Mouse (Mus musculus) embryonic facial prominence, embryonic 11.5 days (tissue): Measurements from ENCODE around the gene Agbl1. TPM values are rescaled to one million over a fixed set of nuclear protein-coding genes. Genes with fewer than 3 reads are reported as not detected.

Experiments
- ATAC-seq: fragments of 200-750 bp; cut with Nextera tagmentation; replicated peaks from 2 replicates; pipeline ENCODE4 v1.8.0; 2017; ENCODE audit warnings: low read depth; ENCODE audit not compliant: insufficient number of reproducible peaks, low FRiP score, low TSS enrichment
- DNase-seq: peaks from one replicate; pipeline ENCODE4 v3.0.0-alpha.2; 2015; ENCODE audit warnings: low spot score
- H3K27ac ChIP-seq: fragments of 300-500 bp; sonication (generic); replicated peaks from 2 replicates; pipeline ENCODE4 v1.5.1; 2014; ENCODE audit warnings: mild to moderate bottlenecking, low read depth, low read length, control low read depth
- H3K27me3 ChIP-seq: fragments of 300-500 bp; sonication (generic); 2 replicates; pipeline ENCODE4 v1.6.1; 2014; ENCODE audit warnings: mild to moderate bottlenecking, low read length, moderate library complexity, mixed read lengths; ENCODE audit not compliant: control insufficient read depth, insufficient read depth
- H3K36me3 ChIP-seq: fragments of 300-500 bp; sonication (generic); replicated peaks from 2 replicates; pipeline ENCODE4 v1.6.1; 2014; ENCODE audit warnings: low read depth, mild to moderate bottlenecking, low read length, moderate library complexity, mixed read lengths; ENCODE audit not compliant: control insufficient read depth, insufficient read depth
- H3K4me1 ChIP-seq: fragments of 300-500 bp; sonication (generic); 2 replicates; pipeline ENCODE4 v1.6.1; 2014; ENCODE audit warnings: low read length, mixed read lengths; ENCODE audit not compliant: control insufficient read depth, insufficient read depth
- H3K4me2 ChIP-seq: fragments of 300-500 bp; sonication (generic); 2 replicates; pipeline ENCODE4 v1.6.1; 2014; ENCODE audit warnings: low read depth, mild to moderate bottlenecking, control low read depth, low read length, moderate library complexity
- H3K4me3 ChIP-seq: fragments of 300-500 bp; sonication (generic); 2 replicates; pipeline ENCODE4 v1.5.1; 2014; ENCODE audit warnings: low read depth, low read length, control low read depth
- H3K9ac ChIP-seq: fragments of 300-500 bp; sonication (generic); replicated peaks from 2 replicates; pipeline ENCODE4 v1.6.1; 2014; ENCODE audit warnings: mild to moderate bottlenecking, control low read depth, low read length
- H3K9me3 ChIP-seq: fragments of 300-500 bp; sonication (generic); replicated peaks from 2 replicates; pipeline ENCODE4 v1.6.1; 2016; ENCODE audit warnings: mild to moderate bottlenecking, low read length, inconsistent platforms, mixed read lengths; ENCODE audit not compliant: control insufficient read depth
- WGBS: fragments of 180-500 bp; shearing (Covaris S2); extraction: QIAGEN DNeasy Blood & Tissue Kit; methylation state at CpG from one replicate; pipeline ENCODE4 v1.1.7; 2014; 5-methylcytosine and 5-hydroxymethylcytosine counted together
- polyA plus RNA-seq: library from polyadenylated mRNA; unstranded; fragments of >200 nt; fragmentation: Nextera tagmentation; extraction: Ambion mirVana; gene quantifications from 2 replicates; pipeline ENCODE4 v1.2.1, GENCODE M21; 2014

The Agbl1 gene
- polyA plus RNA-seq, 1 experiment from 2014 or later = not detected

DNA sequence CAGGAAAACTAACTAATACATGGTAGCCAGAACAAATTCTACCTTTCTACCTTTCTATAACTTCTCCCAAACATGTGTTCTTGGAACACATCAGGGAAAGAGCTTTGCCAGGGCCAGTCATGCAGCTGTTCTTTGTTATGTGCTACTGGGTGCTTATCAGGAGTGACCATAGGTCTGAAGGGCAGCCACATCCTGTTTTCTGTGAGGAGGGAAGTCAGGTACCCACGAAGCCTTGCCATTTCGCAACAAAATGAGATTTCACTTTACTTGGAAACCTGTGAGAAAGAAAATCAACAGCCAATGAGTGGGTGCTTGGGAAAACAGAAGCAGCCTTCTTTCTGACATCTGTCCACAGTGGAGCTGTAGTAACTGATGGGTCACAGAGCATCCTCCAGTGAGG is 865.5 kb downstream of the Agbl1 start:
- Histone ChIP-seq H3K9me3 (no peaks in the 10 kb centered on the region), H3K27me3 (no peaks in the 10 kb centered on the region), H3K4me3 (no peak overlapping the region), H3K27ac (no peak overlapping the region), H3K9ac (no peak overlapping the region), H3K4me2 (no peak overlapping the region), H3K4me1 (no peaks in the 10 kb centered on the region), H3K36me3 (no peaks in the 10 kb centered on the region)
- ATAC-seq (no peak), DNase-seq (no peak)
- WGBS = 70% methylated on average over 2 of the region's 2 CpGs

DNA sequence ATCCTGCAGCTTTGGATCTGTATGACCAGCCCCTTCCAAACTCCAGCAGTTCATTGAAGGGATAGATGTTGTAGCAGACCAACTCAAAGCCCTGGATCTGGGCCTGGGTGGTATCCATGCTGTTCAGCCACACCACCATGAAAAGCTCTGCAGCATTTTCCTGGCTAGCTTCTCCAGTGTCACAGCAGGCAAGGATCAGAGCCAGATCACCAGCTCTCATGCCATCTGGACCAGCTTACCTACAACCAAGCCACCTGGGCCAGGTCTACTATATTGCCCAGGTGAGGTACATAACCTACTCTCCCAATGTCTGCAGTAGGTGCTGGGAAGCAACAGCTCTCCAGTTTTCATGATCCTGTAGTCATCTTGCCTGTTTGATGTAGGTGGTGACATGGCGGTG is 884.3 kb downstream of the Agbl1 start:
- 100% methylated on average over 1 of the region's 1 CpGs for WGBS

DNA sequence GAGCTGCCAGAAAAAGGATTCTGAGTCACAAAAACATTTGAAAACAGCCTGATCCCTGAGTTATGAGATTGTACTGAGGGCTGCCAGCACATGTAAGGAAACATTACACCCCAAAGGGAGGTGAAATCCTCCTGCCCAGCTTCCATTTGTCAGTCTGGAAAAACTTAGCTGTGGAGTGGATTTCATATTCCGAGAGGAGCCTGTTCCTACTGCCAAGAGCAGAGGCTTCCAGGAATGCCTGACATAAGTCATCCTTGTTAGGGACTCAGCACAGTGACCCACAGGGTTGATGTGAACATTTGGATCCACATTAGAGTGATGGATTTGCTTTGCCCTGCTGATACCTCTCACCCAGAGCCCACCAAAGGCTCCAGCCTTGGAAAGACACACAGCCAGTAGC is 899.4 kb downstream of the Agbl1 start:
- DNase-seq (no peak), ATAC-seq (no peak)
- no peak overlapping the region for H3K4me3 ChIP-seq
- H3K4me2 ChIP-seq = no peak overlapping the region
- H3K9ac ChIP-seq = no peak overlapping the region
- H3K27ac ChIP-seq = no peak overlapping the region
- no peaks in the 10 kb centered on the region for H3K9me3 ChIP-seq
- 58% methylated on average over 1 of the region's 1 CpGs for WGBS
- H3K36me3 ChIP-seq = no peaks in the 10 kb centered on the region
- H3K27me3 ChIP-seq = no peaks in the 10 kb centered on the region
- no peaks in the 10 kb centered on the region for H3K4me1 ChIP-seq

More for the DNA sequence above, 884.3 kb downstream of the Agbl1 start:
- ATAC-seq (no peak), DNase-seq (no peak)
- H3K9ac ChIP-seq = no peak overlapping the region
- no peaks in the 10 kb centered on the region for H3K4me1 ChIP-seq
- no peaks in the 10 kb centered on the region for H3K9me3 ChIP-seq
- H3K27ac ChIP-seq = no peak overlapping the region
- H3K27me3 ChIP-seq = no peaks in the 10 kb centered on the region
- H3K36me3 ChIP-seq = no peaks in the 10 kb centered on the region
- H3K4me2 ChIP-seq = no peak overlapping the region
- H3K4me3 ChIP-seq = no peak overlapping the region

DNA sequence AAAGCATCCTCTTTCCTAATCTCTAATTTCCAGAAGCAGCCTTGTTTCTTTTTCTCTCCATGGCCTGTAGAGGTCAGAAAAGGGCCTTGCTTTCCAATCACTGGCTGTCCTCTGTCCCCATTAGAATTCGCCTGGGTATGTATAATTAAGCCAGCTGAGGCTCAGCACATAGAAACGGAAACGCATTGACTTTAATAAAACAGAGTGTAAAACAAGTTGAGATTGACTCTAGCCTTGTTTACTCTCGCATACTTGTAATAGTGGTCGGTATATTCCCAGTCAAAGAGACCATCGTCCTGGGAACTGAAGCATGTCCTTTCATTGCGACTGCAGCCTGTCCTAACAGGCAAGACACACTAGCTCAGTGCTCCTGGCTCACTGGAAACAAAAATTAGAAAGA is 902.3 kb downstream of the Agbl1 start:
- Histone ChIP-seq H3K27me3 (no peaks in the 10 kb centered on the region), H3K27ac (no peak overlapping the region), H3K4me2 (no peak overlapping the region), H3K4me3 (no peak overlapping the region), H3K4me1 (no peaks in the 10 kb centered on the region), H3K9ac (no peak overlapping the region), H3K9me3 (no peaks in the 10 kb centered on the region), H3K36me3 (no peaks in the 10 kb centered on the region)
- DNase-seq (peak; percentile 43), ATAC-seq (no peak)
- WGBS = 26% methylated on average over 7 of the region's 7 CpGs

DNA sequence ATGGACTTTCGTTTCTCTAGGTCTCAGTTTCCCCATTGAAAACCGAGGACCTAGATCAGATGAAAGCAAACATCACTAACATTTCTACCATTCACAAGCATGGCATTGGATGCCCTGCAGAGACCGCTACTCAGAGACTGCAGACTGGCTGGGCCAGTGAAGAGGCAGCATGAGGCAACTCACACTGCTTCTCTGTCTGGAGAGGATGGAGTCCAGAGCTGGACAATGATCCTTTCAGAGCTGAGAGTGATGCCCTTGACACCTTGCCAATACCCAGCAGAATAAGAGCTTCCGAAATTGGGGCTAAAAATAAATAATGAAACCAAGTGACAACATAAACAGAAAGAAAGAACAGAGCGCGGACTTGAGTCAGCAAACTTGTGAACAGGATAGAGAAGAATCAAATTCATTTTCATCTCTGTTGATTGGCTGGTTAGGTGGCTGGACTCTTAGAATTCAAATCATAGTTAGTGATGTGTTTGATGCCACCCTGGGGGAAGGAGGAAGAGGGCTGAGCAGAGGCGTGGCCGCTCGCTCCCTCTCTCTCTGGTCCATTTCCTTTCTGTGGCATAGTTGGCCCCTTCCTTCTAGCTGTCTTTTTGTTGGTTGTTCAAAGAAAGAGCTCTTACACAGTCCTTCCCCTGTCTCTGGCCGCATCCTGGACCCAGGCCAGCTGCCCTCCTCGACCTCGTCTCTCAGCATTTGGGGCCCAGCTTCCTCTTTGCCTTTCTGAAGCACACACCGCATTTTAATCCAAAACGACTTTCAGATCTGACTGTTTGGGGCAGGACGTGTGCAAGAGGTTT is 903.1 kb downstream of the Agbl1 start:
- 43% methylated on average over 15 of the region's 15 CpGs for WGBS
- no peak overlapping the region for H3K9ac ChIP-seq
- no peaks in the 10 kb centered on the region for H3K27me3 ChIP-seq
- H3K4me2 ChIP-seq = no peak overlapping the region
- H3K4me3 ChIP-seq = no peak overlapping the region
- DNase-seq (no peak), ATAC-seq (no peak)
- H3K27ac ChIP-seq = no peak overlapping the region
- H3K4me1 ChIP-seq = no peaks in the 10 kb centered on the region
- no peaks in the 10 kb centered on the region for H3K36me3 ChIP-seq
- no peaks in the 10 kb centered on the region for H3K9me3 ChIP-seq

DNA sequence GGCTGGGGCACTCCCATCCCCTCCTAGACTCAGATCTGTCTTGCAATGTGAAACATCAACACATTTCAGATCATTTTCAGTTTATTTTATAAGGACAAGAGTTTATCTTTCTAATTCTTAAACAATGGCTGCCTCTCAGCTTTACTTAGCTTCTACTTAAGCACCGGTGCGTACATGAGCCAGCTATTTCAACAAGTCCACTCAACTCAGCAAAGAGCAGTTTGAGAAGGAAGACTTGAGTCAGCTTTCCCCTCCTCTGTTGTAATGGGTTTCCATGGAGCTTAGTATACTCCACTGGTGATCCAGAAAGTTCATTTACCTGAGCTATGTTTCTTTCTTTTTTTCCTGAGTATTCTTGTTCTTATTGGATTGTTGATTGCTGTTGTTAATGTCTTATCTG is 905.2 kb downstream of the Agbl1 start:
- Histone ChIP-seq H3K27me3 (no peaks in the 10 kb centered on the region), H3K4me3 (no peak overlapping the region), H3K9me3 (no peaks in the 10 kb centered on the region), H3K9ac (no peak overlapping the region), H3K36me3 (no peaks in the 10 kb centered on the region), H3K4me2 (no peak overlapping the region), H3K4me1 (no peaks in the 10 kb centered on the region), H3K27ac (no peak overlapping the region)
- WGBS = 90% methylated on average over 2 of the region's 2 CpGs
- no peak for ATAC-seq
- no peak for DNase-seq

DNA sequence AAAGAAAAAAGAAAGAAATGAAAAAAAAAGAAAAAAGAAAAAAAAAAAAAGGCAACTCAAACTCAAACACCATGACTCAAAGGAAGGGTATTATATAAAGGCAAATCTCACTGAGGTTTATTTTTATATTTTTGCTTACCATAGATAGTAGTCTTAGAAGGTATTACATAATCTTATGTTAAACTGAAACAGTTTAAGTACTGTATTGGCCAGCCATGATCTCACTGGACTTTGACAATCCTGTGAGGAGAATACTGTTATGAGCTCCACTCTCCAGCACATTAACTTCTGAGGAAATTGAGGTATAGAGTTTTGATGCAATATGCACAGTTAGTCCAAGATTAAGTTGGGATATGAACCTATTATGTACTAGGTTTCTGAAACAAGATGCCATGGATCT is 909.0 kb downstream of the Agbl1 start:
- Histone ChIP-seq H3K4me3 (no peak overlapping the region), H3K4me1 (no peaks in the 10 kb centered on the region), H3K9ac (no peak overlapping the region), H3K27me3 (no peaks in the 10 kb centered on the region), H3K36me3 (no peaks in the 10 kb centered on the region), H3K9me3 (no peaks in the 10 kb centered on the region), H3K27ac (no peak overlapping the region), H3K4me2 (no peak overlapping the region)
- DNase-seq (no peak), ATAC-seq (no peak)

DNA sequence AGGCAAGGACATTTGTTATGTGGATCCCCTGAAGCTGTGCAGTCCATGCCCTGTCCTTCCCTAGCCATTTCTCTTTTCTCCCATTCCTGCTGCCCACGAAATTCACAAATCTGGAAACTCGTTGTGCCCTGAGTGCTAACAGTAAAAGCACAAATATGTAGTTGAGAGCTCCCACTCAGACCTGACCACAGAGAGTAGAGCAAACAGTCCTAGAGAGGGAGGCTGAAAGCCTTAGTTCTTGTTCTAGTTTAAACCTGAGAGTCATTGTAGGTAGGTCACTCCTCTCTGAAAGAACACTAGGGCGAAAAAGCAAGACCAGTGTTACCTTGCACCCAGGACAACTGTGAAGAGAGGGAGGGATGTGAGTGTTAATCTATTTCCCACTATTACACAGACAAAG is 917.8 kb downstream of the Agbl1 start:
- H3K4me3 ChIP-seq = no peak overlapping the region
- no peak overlapping the region for H3K27ac ChIP-seq
- no peak overlapping the region for H3K4me2 ChIP-seq
- no peaks in the 10 kb centered on the region for H3K27me3 ChIP-seq
- 73% methylated on average over 3 of the region's 3 CpGs for WGBS
- no peaks in the 10 kb centered on the region for H3K9me3 ChIP-seq
- DNase-seq (no peak), ATAC-seq (no peak)
- H3K36me3 ChIP-seq = no peaks in the 10 kb centered on the region
- H3K9ac ChIP-seq = no peak overlapping the region
- H3K4me1 ChIP-seq = no peaks in the 10 kb centered on the region
